In genomic region chr1:59186317-59186716, GRCm38 (mm10) we compare ENCODE assay signal across 21 mouse cellular contexts. TPM values are rescaled to one million over a fixed set of nuclear protein-coding genes. Genes with fewer than 3 reads are reported as not detected.
A peak's percentile ranks its signal among the peaks of the same experiment; 100 is the strongest.
DNase-seq lines count a peak whose midpoint lies in the region; TF ChIP-seq lines count a peak whose summit lies in the region.
"Had no signal": no experiment of that assay in that cellular context is flagged by ENCODE, and none has a peak within 500 bp of the region (broad histone marks: within the 10 kb centered on the region; RNA-seq: fewer than 3 reads in every experiment).

No protein-coding gene starts in this region.

- H3K27me3 ChIP-seq in CH12.LX (replicated peaks), result no peaks in the 10 kb centered on the region
- H3K27me3 ChIP-seq: Patski had no signal

- H3K9me3 ChIP-seq in CH12.LX (replicated peaks; ENCODE audit: low read length), result no peaks in the 10 kb centered on the region
- H3K9me3 ChIP-seq: G1E had no signal

- H3K4me3 ChIP-seq in layer of hippocampus, adult 2 months, result peak overlapping the region; percentile 36; the same call in 1 of the 2 replicates
- peak overlapping the region; percentile 57 to 64 (median 58) for H3K4me3 ChIP-seq in CH12.LX (replicated peaks in 1 of 3; ENCODE audit: low read depth in 2 of 3, low read length in 2 of 3, poor library complexity in 1 of 3)

- no peaks in the 10 kb centered on the region for H3K79me2 ChIP-seq in CH12.LX (replicated peaks; ENCODE audit: control insufficient read depth, extremely low read depth, insufficient read depth, poor library complexity, severe bottlenecking)

- dilution Hi-C loops in CH12.LX (cut with MboI; ENCODE audit: extremely low pct_ligation_motif_present, extremely low pct_unique_long_range_greater_than_20kb, low sequenced_read_pairs), result no loop called here

- peak overlapping the region; percentile 57 for H3K4me2 ChIP-seq in CH12.LX (ENCODE audit: insufficient read depth, low read depth, poor library complexity, severe bottlenecking)

- H3K36me3 ChIP-seq in CH12.LX (replicated peaks in 1 of 2; ENCODE audit: control insufficient read depth in 1 of 2, insufficient read depth in 1 of 2, low read length in 1 of 2), result peaks cover 10 to 46% of the 10 kb centered on the region in 2 experiments

- TF ChIP-seq EP300 in CH12.LX (IDR thresholded peaks at IDR 0.05; ENCODE audit: low read length), result peak; percentile 76

- intact Hi-C loops in heart, postnatal 10 days (cut with DNase I), result no loop called here

- no peak for TF ChIP-seq RAD21 in CH12.LX (IDR thresholded peaks at IDR 0.05; ENCODE audit: low read depth, low read length)

- no peak for TF ChIP-seq CTCF in layer of hippocampus, adult 2 months (conservative IDR thresholded peaks at IDR 0.05)
- no peak for TF ChIP-seq CTCF in CH12.LX (conservative IDR thresholded peaks at IDR 0.05 in 1 of 2, IDR thresholded peaks at IDR 0.05 in 1 of 2; ENCODE audit: low read depth in 2 of 2, low read length in 2 of 2)

- DNase-seq in heart, adult 11 months, result peak; percentile 24
- DNase-seq in heart, postnatal 10 days, result no peak
- DNase-seq in layer of hippocampus, adult 2 months (ENCODE audit: low spot score in 2 of 2), result no peak
- DNase-seq in layer of hippocampus, adult 9-10 months (ENCODE audit: low spot score), result no peak
- DNase-seq in A20 (ENCODE audit: low read depth, low spot score) (peak; percentile 83), CH12.LX (ENCODE audit: extremely low read depth) (peak; percentile 82)
- DNase-seq in embryo, embryonic 9.5 days (ENCODE audit: extremely low spot score), result no peak
- no peak for DNase-seq in cerebellum, postnatal 4 days (ENCODE audit: low spot score in 2 of 2)
- DNase-seq: adrenal gland, adult 2 months; adrenal gland, adult 8-10 months; adrenal gland, postnatal 10 days; adrenal gland, postnatal 14 days; adrenal gland, postnatal 25 days; adrenal gland, postnatal 36 days; B cell, adult 2 months; cerebellum, adult 11 months; cerebellum, adult 11-12 months; cerebellum, adult 2 months had no signal

- peak overlapping the region; percentile 39 for H3K9ac ChIP-seq in CH12.LX (ENCODE audit: insufficient read depth, low read depth)

- peaks cover 3 to 48% of the 10 kb centered on the region in 2 experiments; a peak in 2 of 4 replicates for H3K4me1 ChIP-seq in CH12.LX (ENCODE audit: control insufficient read depth in 1 of 2, insufficient read depth in 2 of 2)

- no peak overlapping the region for H3K27ac ChIP-seq in layer of hippocampus, adult 2 months
- peak overlapping the region; percentile 49 for H3K27ac ChIP-seq in CH12.LX (ENCODE audit: insufficient read depth, low read depth)

- in situ Hi-C loops in CH12.LX (cut with MboI; ENCODE audit: low pct_ligation_motif_present, low pct_unique_long_range_greater_than_20kb, low sequenced_read_pairs), result no loop called here

- TF ChIP-seq POLR2A in CH12.LX (IDR thresholded peaks at IDR 0.05; ENCODE audit: low read depth, low read length), result peak; percentile 86

TF ChIP-seq in CH12.LX, 34 proteins besides CTCF, POLR2A, EP300 and RAD21:
- TF ChIP-seq POLR2AphosphoS2 (IDR thresholded peaks at IDR 0.05; ENCODE audit: low read depth, low read length), result no peak
- TF ChIP-seq GABPA (IDR thresholded peaks at IDR 0.05; ENCODE audit: insufficient replicate concordance, low read depth, low read length), result no peak
- no peak for TF ChIP-seq PAX5 (IDR thresholded peaks at IDR 0.05; ENCODE audit: low read length)
- TF ChIP-seq MAFK (IDR thresholded peaks at IDR 0.05; ENCODE audit: insufficient replicate concordance, low read length), result 0 out of 2 replicates have a peak, but pooled peaks have one; percentile 19
- peak; percentile 68 for TF ChIP-seq USF2 (conservative IDR thresholded peaks at IDR 0.05; ENCODE audit: low read depth, low read length)
- TF ChIP-seq E2F4 (IDR thresholded peaks at IDR 0.05; ENCODE audit: insufficient replicate concordance, low read depth, low read length), result no peak
- TF ChIP-seq NELFE (IDR thresholded peaks at IDR 0.05; ENCODE audit: low read depth, low read length), result peak; percentile 48; the same call in 1 of the 2 replicates
- TF ChIP-seq MAX (IDR thresholded peaks at IDR 0.05; ENCODE audit: low read length), result peak; percentile 98
- no peak for TF ChIP-seq RCOR1 (conservative IDR thresholded peaks at IDR 0.05; ENCODE audit: low read depth, low read length)
- no peak for TF ChIP-seq CHD1 (IDR thresholded peaks at IDR 0.05; ENCODE audit: low read depth, low read length)
- TF ChIP-seq TCF12 (IDR thresholded peaks at IDR 0.05; ENCODE audit: low read depth, low read length), result peak; percentile 73
- peak; percentile 75 for TF ChIP-seq USF1 (IDR thresholded peaks at IDR 0.05; ENCODE audit: low read depth, low read length)
- TF ChIP-seq SMC3 (IDR thresholded peaks at IDR 0.05; ENCODE audit: low read depth, low read length), result no peak
- TF ChIP-seq JUN (IDR thresholded peaks at IDR 0.05; ENCODE audit: insufficient read depth, low read depth, low read length), result peak; percentile 90
- TF ChIP-seq HCFC1 (IDR thresholded peaks at IDR 0.05; ENCODE audit: low read depth, low read length), result no peak
- peak; percentile 97 for TF ChIP-seq JUND (conservative IDR thresholded peaks at IDR 0.05; ENCODE audit: low read depth, low read length)
- peak; percentile 52; the same call in 1 of the 2 replicates for TF ChIP-seq MEF2A (IDR thresholded peaks at IDR 0.05; ENCODE audit: borderline replicate concordance, low read depth, low read length)
- TF ChIP-seq CHD2 (IDR thresholded peaks at IDR 0.05; ENCODE audit: low read length), result no peak
- TF ChIP-seq MXI1 (IDR thresholded peaks at IDR 0.05; ENCODE audit: low read depth, low read length), result peak; percentile 98
- TF ChIP-seq SIN3A (IDR thresholded peaks at IDR 0.05; ENCODE audit: low read length), result peak; percentile 77
- no peak for TF ChIP-seq ZC3H11A (IDR thresholded peaks at IDR 0.05; ENCODE audit: low read depth, low read length)
- peak; percentile 96 for TF ChIP-seq IRF4 (IDR thresholded peaks at IDR 0.05; ENCODE audit: low read depth, low read length)
- TF ChIP-seq ZMIZ1 (IDR thresholded peaks at IDR 0.05; ENCODE audit: low read depth, low read length), result no peak
- TF ChIP-seq MAZ (IDR thresholded peaks at IDR 0.05; ENCODE audit: low read depth, low read length), result 0 out of 2 replicates have a peak, but pooled peaks have one; percentile 18
- TF ChIP-seq NRF1 (IDR thresholded peaks at IDR 0.05; ENCODE audit: low read depth, low read length), result no peak
- no peak for TF ChIP-seq KAT2A (IDR thresholded peaks at IDR 0.05; ENCODE audit: insufficient replicate concordance, low read length)
- peak; percentile 78 for TF ChIP-seq BHLHE40 (IDR thresholded peaks at IDR 0.05; ENCODE audit: low read depth, low read length)
- peak; percentile 56; the same call in 1 of the 2 replicates for TF ChIP-seq ETS1 (conservative IDR thresholded peaks at IDR 0.05; ENCODE audit: low read depth, low read length)
- TF ChIP-seq ZNF384 (IDR thresholded peaks at IDR 0.05; ENCODE audit: low read depth, low read length), result no peak
- peak; percentile 100 for TF ChIP-seq MYC (IDR thresholded peaks at IDR 0.05; ENCODE audit: low read depth, low read length)
- TF ChIP-seq TBP (conservative IDR thresholded peaks at IDR 0.05; ENCODE audit: low read depth, low read length), result peak; percentile 77
- TF ChIP-seq ELF1 (IDR thresholded peaks at IDR 0.05; ENCODE audit: low read depth, low read length), result no peak; the same call in 1 of the 2 replicates
- TF ChIP-seq UBTF (IDR thresholded peaks at IDR 0.05; ENCODE audit: low read depth, low read length), result no peak
- TF ChIP-seq ZKSCAN1 (IDR thresholded peaks at IDR 0.05; ENCODE audit: borderline replicate concordance, low read depth, low read length), result no peak

RNA-seq across cellular contexts. Expression of gene Mpp4, which starts 23.1 kb away (rescaled TPM):
- total RNA-seq in heart, postnatal 10 days (2021), result under 1 TPM in 1 of 2 experiments, not detected in 1; 0.24 TPM
- 1 to 10 TPM; 1.8 to 2.7 TPM for total RNA-seq in layer of hippocampus, adult 2 months (2021)
- total RNA-seq in CH12.LX (2012; rRNA removed) (1.1 and 1.7 TPM in 2 replicates), CH12.LX (2014; rRNA removed) (0.79 and 1.1 TPM in 2 replicates)
- polyA plus RNA-seq in CH12.LX (2012; ENCODE audit: insufficient read length, low read depth), result 1.6 and 2.8 TPM in 2 replicates
- total RNA-seq: adrenal gland, postnatal 25 days had no signal
- polyA plus RNA-seq: CD4-positive, CD25-positive, alpha-beta regulatory T cell, adult 4 months had no signal

RNA-seq across cellular contexts. Expression of gene Als2, which starts 50.7 kb away (rescaled TPM):
- 10 to 100 TPM; 10.7 to 11.0 TPM for total RNA-seq in heart, postnatal 10 days (2021)
- 10 to 100 TPM; 50.0 to 51.8 TPM for total RNA-seq in layer of hippocampus, adult 2 months (2021)
- total RNA-seq in CH12.LX (2012; rRNA removed), result 13.4 and 16.5 TPM in 2 replicates
- total RNA-seq in CH12.LX (2014; rRNA removed), result 25.0 and 27.5 TPM in 2 replicates
- polyA plus RNA-seq in CH12.LX (2012; ENCODE audit: insufficient read length, low read depth), result 41.0 and 42.6 TPM in 2 replicates

Comparison
In these comparisons a context has a peak if more than half of its experiments do, and no peak if none do; other contexts are left out.
1. DNase-seq: peak in heart, adult 11 months (single experiment), A20 (single experiment) and CH12.LX (single experiment); none in heart, postnatal 10 days (0 of 2), layer of hippocampus, adult 2 months (0 of 2), layer of hippocampus, adult 9-10 months (single experiment), embryo, embryonic 9.5 days (single experiment) and cerebellum, postnatal 4 days (0 of 2).